Mouse (Mus musculus): Measurements from ENCODE around the gene Cracr2a. TPM values are rescaled to one million over a fixed set of nuclear protein-coding genes. Genes with fewer than 3 reads are reported as not detected.

Gene Cracr2a
- total RNA-seq, 2 experiments from 2014 or later = 2.3 TPM

- DNase-seq (ENCODE audit: low spot score in 2 of 2) = no peak
- Histone ChIP-seq H3K4me3 (no peak overlapping the region), H3K27ac (no peak overlapping the region)
- no peak for TF ChIP-seq CTCF (conservative IDR thresholded peaks at IDR 0.05)
Measured at GRCm38 (mm10) chr6:127616623-127617022, 55.5 kb downstream of the Cracr2a start.

GRCm38 (mm10) chr6:127617258-127618025, 56.3 kb downstream of the Cracr2a start:
- Histone ChIP-seq H3K4me3 (no peak overlapping the region), H3K27ac (no peak overlapping the region)
- peak in 1 of 2 experiments; percentile 59 for DNase-seq (ENCODE audit: low spot score in 2 of 2)
- peak; percentile 93 for TF ChIP-seq CTCF (conservative IDR thresholded peaks at IDR 0.05)

GRCm38 (mm10) chr6:127618686-127619085, 57.5 kb downstream of the Cracr2a start:
- no peak overlapping the region for H3K27ac ChIP-seq
- TF ChIP-seq CTCF (conservative IDR thresholded peaks at IDR 0.05) = no peak
- H3K4me3 ChIP-seq = no peak overlapping the region
- no peak for DNase-seq (ENCODE audit: low spot score in 2 of 2)

- DNase-seq (ENCODE audit: low spot score in 2 of 2) = peak; percentile 57 to 81
- TF ChIP-seq CTCF (conservative IDR thresholded peaks at IDR 0.05) = peak; percentile 94
Measured at GRCm38 (mm10) chr6:127625135-127625534, 64.0 kb downstream of the Cracr2a start.

GRCm38 (mm10) chr6:127627453-127627852, 66.3 kb downstream of the Cracr2a start:
- TF ChIP-seq CTCF (conservative IDR thresholded peaks at IDR 0.05) = no peak
- no peak overlapping the region for H3K27ac ChIP-seq
- DNase-seq (ENCODE audit: low spot score in 2 of 2) = no peak
- no peak overlapping the region for H3K4me3 ChIP-seq

More at GRCm38 (mm10) chr6:127625135-127625534, 64.0 kb downstream of the Cracr2a start:
- Histone ChIP-seq H3K27ac (no peak overlapping the region), H3K4me3 (no peak overlapping the region)

- no peak overlapping the region for H3K27ac ChIP-seq
- TF ChIP-seq CTCF (conservative IDR thresholded peaks at IDR 0.05) = no peak
- no peak overlapping the region for H3K4me3 ChIP-seq
- no peak for DNase-seq (ENCODE audit: low spot score in 2 of 2)
Measured at GRCm38 (mm10) chr6:127629249-127629648, 68.1 kb downstream of the Cracr2a start.

- no peak overlapping the region for H3K4me3 ChIP-seq
- no peak for TF ChIP-seq CTCF (conservative IDR thresholded peaks at IDR 0.05)
- DNase-seq (ENCODE audit: low spot score in 2 of 2) = no peak
- no peak overlapping the region for H3K27ac ChIP-seq
Measured at GRCm38 (mm10) chr6:127634858-127635257, 73.7 kb downstream of the Cracr2a start.

GRCm38 (mm10) chr6:127635462-127636189, 74.5 kb downstream of the Cracr2a start:
- Histone ChIP-seq H3K27ac (no peak overlapping the region), H3K4me3 (no peak overlapping the region)
- TF ChIP-seq CTCF (conservative IDR thresholded peaks at IDR 0.05) = no peak
- no peak for DNase-seq (ENCODE audit: low spot score in 2 of 2)

GRCm38 (mm10) chr6:127641077-127641801, 80.1 kb downstream of the Cracr2a start:
- no peak for DNase-seq (ENCODE audit: low spot score in 2 of 2)
- TF ChIP-seq CTCF (conservative IDR thresholded peaks at IDR 0.05) = no peak

GRCm38 (mm10) chr6:127655988-127656387, 94.8 kb downstream of the Cracr2a start:
- DNase-seq (ENCODE audit: low spot score in 2 of 2) = no peak
- no peak overlapping the region for H3K27ac ChIP-seq
- no peak for TF ChIP-seq CTCF (conservative IDR thresholded peaks at IDR 0.05)
- no peak overlapping the region for H3K4me3 ChIP-seq

More at GRCm38 (mm10) chr6:127641077-127641801, 80.1 kb downstream of the Cracr2a start:
- Histone ChIP-seq H3K27ac (no peak overlapping the region), H3K4me3 (no peak overlapping the region)

GRCm38 (mm10) chr6:127657152-127657551, 96.0 kb downstream of the Cracr2a start:
- no peak for TF ChIP-seq CTCF (conservative IDR thresholded peaks at IDR 0.05)
- no peak for DNase-seq (ENCODE audit: low spot score in 2 of 2)
- Histone ChIP-seq H3K27ac (no peak overlapping the region), H3K4me3 (no peak overlapping the region)

- DNase-seq (ENCODE audit: low spot score in 2 of 2) = no peak
- no peak for TF ChIP-seq CTCF (conservative IDR thresholded peaks at IDR 0.05)
- H3K27ac ChIP-seq = no peak overlapping the region
- no peak overlapping the region for H3K4me3 ChIP-seq
Measured at GRCm38 (mm10) chr6:127659472-127659871, 98.3 kb downstream of the Cracr2a start.

GRCm38 (mm10) chr6:127659966-127660365, 98.8 kb downstream of the Cracr2a start:
- H3K27ac ChIP-seq = no peak overlapping the region
- TF ChIP-seq CTCF (conservative IDR thresholded peaks at IDR 0.05) = no peak
- no peak for DNase-seq (ENCODE audit: low spot score in 2 of 2)
- no peak overlapping the region for H3K4me3 ChIP-seq
